Mouse (Mus musculus): ENCODE measurements around the gene Wsb2.

- TF ChIP-seq CTCF (IDR thresholded peaks at IDR 0.05; ENCODE audit: extremely low read depth, insufficient read depth, insufficient read length, insufficient replicate concordance) (no peak), POLR2A (IDR thresholded peaks at IDR 0.05; ENCODE audit: low read depth, low read length) (no peak)
These were observed 42.3 kb upstream of the Wsb2 start for GRCm38 (mm10) chr5:117314587-117315428.
